Mouse (Mus musculus) testis, postnatal 14 days (tissue): Measurements from ENCODE around the gene Apoa1.

Experiments
- DNase-seq: peaks from one replicate; pipeline ENCODE4 v3.0.0; 2021; ENCODE audit warnings: low spot score

Gene Apoa1

GRCm38 (mm10) chr9:46228491-46228890 lies at the start of gene Apoa1:
TSS of gene Apoa1 (plus strand) at chr9:46228580.
- DNase-seq: no peak

- no peak for DNase-seq
These were observed 49.8 kb upstream of the Apoa1 start for GRCm38 (mm10) chr9:46178595-46178994.

GRCm38 (mm10) chr9:46181297-46181696 lies 47.1 kb upstream of the Apoa1 start:
- DNase-seq: no peak

GRCm38 (mm10) chr9:46184542-46184941 lies 43.8 kb upstream of the Apoa1 start:
- no peak for DNase-seq

GRCm38 (mm10) chr9:46185191-46185590 lies 43.2 kb upstream of the Apoa1 start:
- DNase-seq: no peak

- no peak for DNase-seq
These were observed 42.0 kb upstream of the Apoa1 start for GRCm38 (mm10) chr9:46186387-46186786.

GRCm38 (mm10) chr9:46188370-46188769 lies 40.0 kb upstream of the Apoa1 start:
- no peak for DNase-seq

GRCm38 (mm10) chr9:46188956-46189355 lies 39.4 kb upstream of the Apoa1 start:
- no peak for DNase-seq

- DNase-seq: no peak
These were observed 39.0 kb upstream of the Apoa1 start for GRCm38 (mm10) chr9:46189381-46189780.

- DNase-seq: no peak
These were observed 37.1 kb upstream of the Apoa1 start for GRCm38 (mm10) chr9:46191234-46191633.

GRCm38 (mm10) chr9:46191644-46192043 lies 36.7 kb upstream of the Apoa1 start:
- DNase-seq: no peak

- DNase-seq: no peak
These were observed 35.7 kb upstream of the Apoa1 start for GRCm38 (mm10) chr9:46192642-46193041.

- no peak for DNase-seq
These were observed 33.6 kb upstream of the Apoa1 start for GRCm38 (mm10) chr9:46194809-46195208.

- no peak for DNase-seq
These were observed 31.6 kb upstream of the Apoa1 start for GRCm38 (mm10) chr9:46196699-46197169.

GRCm38 (mm10) chr9:46198461-46198860 lies 29.9 kb upstream of the Apoa1 start:
- no peak for DNase-seq

GRCm38 (mm10) chr9:46198936-46199335 lies 29.4 kb upstream of the Apoa1 start:
- no peak for DNase-seq

GRCm38 (mm10) chr9:46199609-46200008 lies 28.8 kb upstream of the Apoa1 start:
- DNase-seq: no peak

GRCm38 (mm10) chr9:46206834-46207500 lies 21.4 kb upstream of the Apoa1 start:
- no peak for DNase-seq

- no peak for DNase-seq
These were observed 20.9 kb upstream of the Apoa1 start for GRCm38 (mm10) chr9:46207501-46207869.

GRCm38 (mm10) chr9:46208401-46208974 lies 19.9 kb upstream of the Apoa1 start:
- peak; percentile 43 for DNase-seq

GRCm38 (mm10) chr9:46210473-46210872 lies 17.9 kb upstream of the Apoa1 start:
- no peak for DNase-seq

GRCm38 (mm10) chr9:46214276-46214675 lies 14.1 kb upstream of the Apoa1 start:
- no peak for DNase-seq

- no peak for DNase-seq
These were observed 13.4 kb upstream of the Apoa1 start for GRCm38 (mm10) chr9:46214946-46215337.
